Mouse (Mus musculus): ENCODE results near the gene Abhd5. TPM values are rescaled to one million over a fixed set of nuclear protein-coding genes. Genes with fewer than 3 reads are reported as not detected.

Abhd5 gene
- polyA plus RNA-seq, 1 experiment from 2014 or later, result 50.8 TPM

DNA sequence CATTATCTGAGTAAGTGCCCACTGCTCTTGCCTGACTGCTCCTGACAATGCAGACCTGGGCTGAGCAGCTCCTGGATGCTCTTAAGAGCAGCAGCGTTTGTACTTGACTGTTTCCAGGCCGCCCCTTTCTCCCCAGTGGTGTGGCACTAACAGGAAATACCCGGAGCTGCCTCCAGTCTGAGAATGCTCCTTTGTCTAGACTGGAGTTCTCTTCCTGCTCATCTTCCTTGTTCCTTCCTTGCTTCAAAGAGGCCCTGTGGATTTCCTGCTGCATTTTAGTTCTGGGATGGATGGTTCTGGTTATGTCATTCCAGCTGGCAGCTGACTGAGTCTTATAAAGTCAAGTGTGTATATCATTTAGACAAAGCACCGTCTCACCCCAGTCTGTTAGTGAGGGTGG lies 21.1 kb downstream of the Abhd5 start:
- peaks cover 16% of the 10 kb centered on the region for H3K36me3 ChIP-seq (ENCODE audit: control insufficient read depth, insufficient read depth)
- no peak for ATAC-seq
- no peak for TF ChIP-seq CTCF (IDR thresholded peaks at IDR 0.05; ENCODE audit: low read depth)
- H3K9me3 ChIP-seq (ENCODE audit: control insufficient read depth), result no peaks in the 10 kb centered on the region
- no peak overlapping the region for H3K27ac ChIP-seq (ENCODE audit: low read depth, low read length)
- no peak overlapping the region for H3K4me2 ChIP-seq (replicated peaks; ENCODE audit: low read depth)
- WGBS, result 37% methylated on average over 4 of the region's 4 CpGs
- no peak overlapping the region for H3K9ac ChIP-seq (ENCODE audit: low read depth, low read length)
- H3K4me1 ChIP-seq (replicated peaks; ENCODE audit: control insufficient read depth, insufficient read depth, low read length), result no peaks in the 10 kb centered on the region
- no peak overlapping the region for H3K4me3 ChIP-seq (ENCODE audit: low read depth, low read length)
- no peaks in the 10 kb centered on the region for H3K27me3 ChIP-seq (replicated peaks; ENCODE audit: control insufficient read depth, insufficient read depth, low read length)

DNA sequence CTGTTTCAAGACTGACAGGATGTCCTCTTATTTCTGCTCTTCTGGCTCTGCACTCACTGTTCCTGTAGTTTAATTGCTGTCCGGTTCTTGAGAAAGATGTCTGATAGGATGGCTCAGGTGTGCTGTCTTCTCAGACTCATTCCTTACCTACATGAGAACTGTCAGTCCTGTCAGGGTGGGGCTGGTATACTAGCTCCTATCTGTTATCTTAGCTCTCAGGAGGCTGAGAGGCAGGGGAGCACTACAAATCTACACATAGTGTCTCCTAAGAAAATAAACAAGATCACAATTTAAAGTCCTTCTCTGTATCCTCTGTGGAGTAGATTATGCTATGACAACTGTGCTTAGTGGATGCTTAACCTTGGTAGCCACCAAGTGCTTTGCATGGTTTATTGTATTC lies 21.6 kb downstream of the Abhd5 start:
- H3K9ac ChIP-seq (ENCODE audit: low read depth, low read length), result no peak overlapping the region
- no peak for ATAC-seq
- H3K27me3 ChIP-seq (replicated peaks; ENCODE audit: control insufficient read depth, insufficient read depth, low read length), result no peaks in the 10 kb centered on the region
- WGBS, result 71% methylated on average over 1 of the region's 1 CpGs
- no peak for TF ChIP-seq CTCF (IDR thresholded peaks at IDR 0.05; ENCODE audit: low read depth)
- no peaks in the 10 kb centered on the region for H3K4me1 ChIP-seq (replicated peaks; ENCODE audit: control insufficient read depth, insufficient read depth, low read length)
- H3K36me3 ChIP-seq (ENCODE audit: control insufficient read depth, insufficient read depth), result peaks cover 15% of the 10 kb centered on the region
- H3K27ac ChIP-seq (ENCODE audit: low read depth, low read length), result no peak overlapping the region
- H3K4me3 ChIP-seq (ENCODE audit: low read depth, low read length), result no peak overlapping the region
- H3K9me3 ChIP-seq (ENCODE audit: control insufficient read depth), result no peaks in the 10 kb centered on the region
- H3K4me2 ChIP-seq (replicated peaks; ENCODE audit: low read depth), result no peak overlapping the region

DNA sequence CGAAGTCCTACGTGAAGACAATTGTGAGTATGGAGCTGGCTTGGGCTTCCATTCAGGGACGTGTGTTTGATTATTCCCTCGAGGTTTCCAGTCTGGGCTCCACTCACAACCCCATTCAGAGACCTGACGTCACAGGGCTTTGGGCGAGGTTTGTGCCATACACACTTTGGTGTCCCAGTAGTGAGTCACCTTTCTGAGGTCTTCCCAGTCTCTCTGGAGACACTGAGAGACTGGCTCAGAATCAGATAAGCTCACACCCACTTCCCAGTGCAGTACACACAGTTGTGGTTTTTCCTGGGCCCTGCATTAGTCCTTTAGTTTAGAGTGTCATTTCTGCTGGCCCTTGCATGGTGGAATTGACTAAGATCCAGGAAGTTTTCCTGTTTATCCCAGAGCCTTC lies 27.6 kb downstream of the Abhd5 start:
- no peak for ATAC-seq
- TF ChIP-seq CTCF (IDR thresholded peaks at IDR 0.05; ENCODE audit: low read depth), result no peak
- no peak overlapping the region for H3K9ac ChIP-seq (ENCODE audit: low read depth, low read length)
- H3K36me3 ChIP-seq (ENCODE audit: control insufficient read depth, insufficient read depth), result peaks cover 33% of the 10 kb centered on the region
- no peak overlapping the region for H3K4me2 ChIP-seq (replicated peaks; ENCODE audit: low read depth)
- no peaks in the 10 kb centered on the region for H3K4me1 ChIP-seq (replicated peaks; ENCODE audit: control insufficient read depth, insufficient read depth, low read length)
- no peaks in the 10 kb centered on the region for H3K27me3 ChIP-seq (replicated peaks; ENCODE audit: control insufficient read depth, insufficient read depth, low read length)
- H3K9me3 ChIP-seq (ENCODE audit: control insufficient read depth), result no peaks in the 10 kb centered on the region
- 87% methylated on average over 6 of the region's 6 CpGs for WGBS
- H3K27ac ChIP-seq (ENCODE audit: low read depth, low read length), result no peak overlapping the region
- no peak overlapping the region for H3K4me3 ChIP-seq (ENCODE audit: low read depth, low read length)

DNA sequence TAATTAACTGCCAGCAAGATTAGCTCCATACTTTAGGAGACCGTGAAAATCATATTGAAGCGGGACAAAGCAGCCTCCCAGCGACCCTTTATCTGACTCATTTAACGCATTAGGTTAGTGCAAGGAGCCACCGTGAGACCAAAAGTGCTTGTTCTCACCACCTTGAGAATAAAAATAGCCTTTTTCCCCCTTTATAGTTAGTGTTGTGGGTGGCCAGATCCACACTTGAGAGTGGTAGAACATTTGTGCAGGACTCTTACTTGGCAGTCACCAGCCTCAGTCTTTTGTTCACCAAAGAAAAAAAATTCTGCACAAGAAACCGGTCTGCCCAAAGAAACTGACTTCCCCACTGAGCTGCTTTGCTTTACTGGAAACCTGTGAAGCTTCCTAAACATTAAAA lies 29.6 kb downstream of the Abhd5 start:
- Histone ChIP-seq H3K36me3 (ENCODE audit: control insufficient read depth, insufficient read depth) (peaks cover 40% of the 10 kb centered on the region), H3K9me3 (ENCODE audit: control insufficient read depth) (no peaks in the 10 kb centered on the region), H3K4me3 (ENCODE audit: low read depth, low read length) (no peak overlapping the region), H3K4me1 (replicated peaks; ENCODE audit: control insufficient read depth, insufficient read depth, low read length) (no peaks in the 10 kb centered on the region), H3K27ac (ENCODE audit: low read depth, low read length) (no peak overlapping the region), H3K27me3 (replicated peaks; ENCODE audit: control insufficient read depth, insufficient read depth, low read length) (no peaks in the 10 kb centered on the region), H3K9ac (ENCODE audit: low read depth, low read length) (no peak overlapping the region), H3K4me2 (replicated peaks; ENCODE audit: low read depth) (no peak overlapping the region)
- no peak for ATAC-seq
- WGBS, result 90% methylated on average over 6 of the region's 6 CpGs
- no peak for TF ChIP-seq CTCF (IDR thresholded peaks at IDR 0.05; ENCODE audit: low read depth)

DNA sequence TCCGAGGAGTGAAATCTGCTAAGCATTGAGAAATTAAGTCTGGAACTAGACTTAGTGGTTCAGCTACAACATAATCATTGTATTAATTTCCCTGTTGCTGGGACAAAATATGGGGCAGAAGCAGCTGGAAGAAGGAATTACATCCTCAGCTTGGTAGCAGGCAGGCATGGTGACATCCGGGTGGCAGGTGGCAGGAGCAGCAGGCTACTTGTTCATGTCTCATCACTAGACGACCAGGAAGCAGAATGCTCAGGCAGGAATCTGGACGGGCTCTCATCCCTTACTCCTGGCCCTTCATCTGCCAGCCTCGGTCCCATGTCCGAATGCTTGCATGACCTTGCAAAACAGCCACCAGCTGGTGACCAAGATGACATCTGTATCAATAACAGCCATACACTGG lies 30.6 kb downstream of the Abhd5 start:
- Histone ChIP-seq H3K4me1 (replicated peaks; ENCODE audit: control insufficient read depth, insufficient read depth, low read length) (no peaks in the 10 kb centered on the region), H3K9me3 (ENCODE audit: control insufficient read depth) (no peaks in the 10 kb centered on the region), H3K27ac (ENCODE audit: low read depth, low read length) (no peak overlapping the region), H3K4me2 (replicated peaks; ENCODE audit: low read depth) (no peak overlapping the region), H3K36me3 (ENCODE audit: control insufficient read depth, insufficient read depth) (peaks cover 35% of the 10 kb centered on the region), H3K9ac (ENCODE audit: low read depth, low read length) (no peak overlapping the region), H3K4me3 (ENCODE audit: low read depth, low read length) (no peak overlapping the region), H3K27me3 (replicated peaks; ENCODE audit: control insufficient read depth, insufficient read depth, low read length) (no peaks in the 10 kb centered on the region)
- ATAC-seq, result no peak
- TF ChIP-seq CTCF (IDR thresholded peaks at IDR 0.05; ENCODE audit: low read depth), result no peak
- 89% methylated on average over 6 of the region's 6 CpGs for WGBS

GRCm38 (mm10) chr9:122386015-122386414 lies 34.6 kb downstream of the Abhd5 start:
- Histone ChIP-seq H3K9me3 (ENCODE audit: control insufficient read depth) (no peaks in the 10 kb centered on the region), H3K27ac (ENCODE audit: low read depth, low read length) (no peak overlapping the region), H3K36me3 (ENCODE audit: control insufficient read depth, insufficient read depth) (peaks cover 19% of the 10 kb centered on the region), H3K27me3 (replicated peaks; ENCODE audit: control insufficient read depth, insufficient read depth, low read length) (no peaks in the 10 kb centered on the region), H3K9ac (ENCODE audit: low read depth, low read length) (no peak overlapping the region), H3K4me2 (replicated peaks; ENCODE audit: low read depth) (no peak overlapping the region), H3K4me1 (replicated peaks; ENCODE audit: control insufficient read depth, insufficient read depth, low read length) (no peaks in the 10 kb centered on the region), H3K4me3 (ENCODE audit: low read depth, low read length) (no peak overlapping the region)
- ATAC-seq, result peak; percentile 17; the same call in 1 of the 2 replicates
- no peak for TF ChIP-seq CTCF (IDR thresholded peaks at IDR 0.05; ENCODE audit: low read depth)
- 50% methylated on average over 3 of the region's 3 CpGs for WGBS
